ENCODE assay signal across 25 mouse cellular contexts in the genomic region with DNA sequence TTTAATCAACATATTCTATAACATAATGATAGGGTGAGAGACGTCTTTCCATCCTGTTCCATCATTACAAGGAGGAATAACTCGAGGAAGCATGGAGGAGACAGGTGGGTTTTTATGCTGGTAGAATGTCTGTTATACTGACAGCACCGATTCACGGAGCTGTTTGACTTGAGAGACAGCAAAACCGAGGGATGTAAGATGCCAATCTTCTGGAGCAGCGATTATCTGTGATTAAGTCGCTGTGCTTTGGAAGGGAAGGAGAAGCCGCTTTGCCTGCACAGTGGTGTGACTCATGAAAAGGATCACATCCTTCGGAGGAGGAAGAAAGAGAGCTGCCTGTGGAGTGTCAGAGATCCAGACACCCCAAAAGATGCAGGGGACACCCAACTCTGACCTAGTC.
"Had no signal": no experiment of that assay in that cellular context is flagged by ENCODE, and none has a peak within 500 bp of the region (broad histone marks: within the 10 kb centered on the region; RNA-seq: fewer than 3 reads in every experiment).

No protein-coding gene starts in this region.

- DNase-seq: gastrocnemius, postnatal 10 days; gastrocnemius, postnatal 25 days; heart, adult 18-20 months; heart, postnatal 10 days; heart, postnatal 4 days; kidney, adult 18-20 months; kidney, adult 8-10 months; kidney, postnatal 10 days; kidney, postnatal 25 days; kidney, postnatal 4 days; left cerebral cortex, postnatal 4 days had no signal

- H3K9me3 ChIP-seq: heart, embryonic 10.5 days; heart, embryonic 12.5 days; hindbrain, embryonic 10.5 days; hindbrain, embryonic 12.5 days; intestine, embryonic 15.5 days; limb, embryonic 13.5 days; limb, embryonic 15.5 days; liver, embryonic 12.5 days had no signal

- H3K9ac ChIP-seq: heart, embryonic 12.5 days; hindbrain, embryonic 12.5 days; hindbrain, embryonic 14.5 days; intestine, embryonic 15.5 days; limb, embryonic 13.5 days; limb, embryonic 15.5 days; liver, embryonic 12.5 days; liver, embryonic 14.5 days had no signal

- ATAC-seq: hindbrain, embryonic 16.5 days; inflammation-experienced regulatory T-cells, adult 6 months; intestine, embryonic 15.5 days; intestine, postnatal 0 days; liver, embryonic 12.5 days had no signal

- H3K4me1 ChIP-seq: heart, embryonic 10.5 days; heart, embryonic 12.5 days; hindbrain, embryonic 10.5 days; hindbrain, embryonic 12.5 days; intestine, embryonic 15.5 days; limb, embryonic 13.5 days; limb, embryonic 15.5 days; liver, embryonic 12.5 days had no signal

- H3K36me3 ChIP-seq: heart, embryonic 10.5 days; heart, embryonic 12.5 days; hindbrain, embryonic 10.5 days; hindbrain, embryonic 12.5 days; intestine, embryonic 15.5 days; limb, embryonic 13.5 days; limb, embryonic 15.5 days; liver, embryonic 12.5 days had no signal

- H3K4me2 ChIP-seq: heart, embryonic 12.5 days; hindbrain, embryonic 12.5 days; hindbrain, embryonic 14.5 days; intestine, embryonic 15.5 days; limb, embryonic 13.5 days; limb, embryonic 15.5 days; liver, embryonic 12.5 days had no signal

- H3K27ac ChIP-seq: heart, embryonic 10.5 days; hindbrain, embryonic 10.5 days; hindbrain, embryonic 12.5 days; hindbrain, embryonic 14.5 days; intestine, embryonic 15.5 days; layer of hippocampus, adult 2 months; limb, embryonic 13.5 days; limb, embryonic 15.5 days; liver, embryonic 12.5 days; liver, embryonic 14.5 days had no signal

- H3K27me3 ChIP-seq: hindbrain, embryonic 12.5 days; intestine, embryonic 15.5 days; limb, embryonic 15.5 days; liver, embryonic 12.5 days had no signal

- H3K4me3 ChIP-seq: heart, embryonic 10.5 days; heart, embryonic 12.5 days; hindbrain, embryonic 10.5 days; hindbrain, embryonic 12.5 days; intestine, embryonic 15.5 days; layer of hippocampus, adult 2 months; limb, embryonic 13.5 days; limb, embryonic 15.5 days; liver, embryonic 12.5 days had no signal
